Mouse (Mus musculus) G1E (cell line): ENCODE measurements around the gene Cdh15. TPM values are rescaled to one million over a fixed set of nuclear protein-coding genes. Genes with fewer than 3 reads are reported as not detected.

ENCODE experiments used
- ATAC-seq: 2 replicates; pipeline ENCODE4 v1.8.0; 2016; ENCODE audit warnings: mild to moderate bottlenecking; ENCODE audit not compliant: insufficient number of reproducible peaks, poor library complexity, low FRiP score, severe bottlenecking; ENCODE audit errors: extremely low read depth
- DNase-seq: peaks from one replicate; pipeline ENCODE4 v3.0.0; 2012; ENCODE audit warnings: low spot score
- H3K27me3 ChIP-seq: 2 replicates; pipeline ENCODE4 v1.6.1; 2012; ENCODE audit warnings: mild to moderate bottlenecking, low read length, inconsistent platforms; ENCODE audit not compliant: insufficient read depth
- H3K36me3 ChIP-seq: replicated peaks from 2 replicates; pipeline ENCODE3; 2012; ENCODE audit warnings: mild to moderate bottlenecking, inconsistent platforms
- H3K4me1 ChIP-seq: 2 replicates; pipeline ENCODE4 v1.6.1; 2012; ENCODE audit warnings: low read depth, low read length, inconsistent platforms, mixed read lengths; ENCODE audit not compliant: insufficient read depth
- H3K4me3 ChIP-seq: 2 replicates; pipeline ENCODE4 v1.5.1; 2012; ENCODE audit warnings: low read depth, mild to moderate bottlenecking, inconsistent platforms, low read length, moderate library complexity, mixed read lengths
- H3K9me3 ChIP-seq: replicated peaks from 2 replicates; pipeline ENCODE4 v1.6.1; 2012; ENCODE audit warnings: inconsistent platforms
- CTCF ChIP-seq: IDR thresholded peaks from 2 replicates; pipeline ENCODE4 v1.5.1; 2012; ENCODE audit warnings: low read depth, low read length, inconsistent platforms, mixed read lengths
- GATA1 ChIP-seq: IDR thresholded peaks from 2 replicates; pipeline ENCODE4 v1.6.1; 2012; ENCODE audit warnings: borderline replicate concordance, low read length, inconsistent platforms, mixed read lengths
- GATA2 ChIP-seq: IDR thresholded peaks from 2 replicates; pipeline ENCODE4 v1.6.1; 2012; ENCODE audit warnings: low read depth, low read length, inconsistent platforms, borderline replicate concordance
- POLR2AphosphoS5 ChIP-seq: IDR thresholded peaks from 2 replicates; pipeline ENCODE4 v1.6.1; 2012; ENCODE audit warnings: low read depth, low read length, inconsistent platforms; ENCODE audit not compliant: insufficient replicate concordance
- TAL1 ChIP-seq: conservative IDR thresholded peaks from 2 replicates; pipeline ENCODE4 v1.6.1; 2012; ENCODE audit warnings: low read depth, low read length, inconsistent platforms, mixed read lengths
- polyA plus RNA-seq: library from polyadenylated mRNA; stranded (reverse); fragments of >175 nt; gene quantifications from 2 replicates; pipeline ENCODE4 v1.2.3, GENCODE M21; 2012
- total RNA-seq, 2 experiments: library from RNA; stranded (forward) in 1 of 2; stranded (reverse) in 1 of 2; fragments of 200-1000 nt in 1 of 2; fragments of >200 nt in 1 of 2; fragmentation: Nextera tagmentation in 1 of 2; gene quantifications; 2 replicates each; pipeline ENCODE4 v1.2.3; 2014 to 2017

The Cdh15 gene
- total and polyA plus RNA-seq, 3 experiments: not detected

- Histone ChIP-seq H3K27me3 (no peaks in the 10 kb centered on the region), H3K4me3 (no peak overlapping the region), H3K4me1 (peaks cover 51% of the 10 kb centered on the region), H3K36me3 (peaks cover 88% of the 10 kb centered on the region), H3K9me3 (no peaks in the 10 kb centered on the region)
- TF ChIP-seq POLR2AphosphoS5 (no peak), CTCF (no peak), GATA1 (no peak), TAL1 (no peak), GATA2 (no peak)
- no peak for ATAC-seq
- no peak for DNase-seq
Observed at GRCm38 (mm10) chr8:122912871-122913270, 65.1 kb downstream of the Cdh15 start.

- no peak for DNase-seq
- Histone ChIP-seq H3K4me3 (no peak overlapping the region; the same call in 1 of the 2 replicates), H3K36me3 (peaks cover 67% of the 10 kb centered on the region), H3K9me3 (no peaks in the 10 kb centered on the region), H3K27me3 (no peaks in the 10 kb centered on the region), H3K4me1 (peaks cover 72% of the 10 kb centered on the region)
- no peak for ATAC-seq
- TF ChIP-seq TAL1: no peak
- TF ChIP-seq POLR2AphosphoS5: no peak
- no peak for TF ChIP-seq GATA1
- TF ChIP-seq CTCF: no peak
- no peak for TF ChIP-seq GATA2
Observed at GRCm38 (mm10) chr8:122916766-122917165, 69.0 kb downstream of the Cdh15 start.

Other genes with a start within 250 kb of the Cdh15 start
- gene Galns, start 236.5 kb upstream of the Cdh15 start, total RNA-seq (2014; fragmentation: Nextera tagmentation): 5.0 and 6.0 TPM in 2 replicates
- 7.6 and 7.9 TPM in 2 replicates for gene Galns, start 236.5 kb upstream of the Cdh15 start, total RNA-seq (2017)
- 2.9 and 3.0 TPM in 2 replicates for gene Galns, start 236.5 kb upstream of the Cdh15 start, polyA plus RNA-seq
- 19.5 and 31.8 TPM in 2 replicates for gene Trappc2l, start 236.3 kb upstream of the Cdh15 start, total RNA-seq (2014; fragmentation: Nextera tagmentation)
- 32.2 and 40.4 TPM in 2 replicates for gene Trappc2l, start 236.3 kb upstream of the Cdh15 start, total RNA-seq (2017)
- gene Trappc2l, start 236.3 kb upstream of the Cdh15 start, polyA plus RNA-seq: 0.43 and 0.75 TPM in 2 replicates
- not detected in 2 replicates for gene Pabpn1l, start 225.2 kb upstream of the Cdh15 start, total RNA-seq (2014; fragmentation: Nextera tagmentation)
- gene Pabpn1l, start 225.2 kb upstream of the Cdh15 start, total RNA-seq (2017): 0.11 TPM in 1 of 2 replicates, not detected in the other
- not detected in 2 replicates for gene Pabpn1l, start 225.2 kb upstream of the Cdh15 start, polyA plus RNA-seq
- 99.0 and 106 TPM in 2 replicates for gene Cbfa2t3, start 148.9 kb upstream of the Cdh15 start, total RNA-seq (2014; fragmentation: Nextera tagmentation)
- gene Cbfa2t3, start 148.9 kb upstream of the Cdh15 start, total RNA-seq (2017): 18.8 and 19.9 TPM in 2 replicates
- gene Cbfa2t3, start 148.9 kb upstream of the Cdh15 start, polyA plus RNA-seq: 287 TPM in 2 replicates
- not detected in 2 replicates for gene Acsf3, start 72.5 kb upstream of the Cdh15 start, total RNA-seq (2014; fragmentation: Nextera tagmentation)
- 0.41 and 0.49 TPM in 2 replicates for gene Acsf3, start 72.5 kb upstream of the Cdh15 start, total RNA-seq (2017)
- gene Acsf3, start 72.5 kb upstream of the Cdh15 start, polyA plus RNA-seq: 0.63 and 0.74 TPM in 2 replicates
- 115 and 128 TPM in 2 replicates for gene Ankrd11, start 194.3 kb downstream of the Cdh15 start, total RNA-seq (2014; fragmentation: Nextera tagmentation)
- gene Ankrd11, start 194.3 kb downstream of the Cdh15 start, total RNA-seq (2017): 51.5 and 57.3 TPM in 2 replicates
- 90.7 and 96.3 TPM in 2 replicates for gene Ankrd11, start 194.3 kb downstream of the Cdh15 start, polyA plus RNA-seq
- gene Spg7, start 215.0 kb downstream of the Cdh15 start, total RNA-seq (2014; fragmentation: Nextera tagmentation): 11.7 and 14.2 TPM in 2 replicates
- 36.7 and 40.2 TPM in 2 replicates for gene Spg7, start 215.0 kb downstream of the Cdh15 start, total RNA-seq (2017)
- 20.9 and 22.6 TPM in 2 replicates for gene Spg7, start 215.0 kb downstream of the Cdh15 start, polyA plus RNA-seq